Mouse (Mus musculus) megakaryocyte-erythroid progenitor cell, adult 5-6 weeks (primary cell): ENCODE results near the gene Ssxb1. TPM values are rescaled to one million over a fixed set of nuclear protein-coding genes. Genes with fewer than 3 reads are reported as not detected.
"Not testable (repeated sequence)": the region's sequence is repeated elsewhere in the genome, so short reads cannot be mapped to it uniquely, and the experiment has no call there.

Source experiments
- ATAC-seq: replicated peaks from 2 replicates; pipeline ENCODE4 v1.8.0; 2016; ENCODE audit warnings: mild to moderate bottlenecking, inconsistent platforms; ENCODE audit not compliant: severe bottlenecking, poor library complexity, low FRiP score, low TSS enrichment
- total RNA-seq, 2 experiments: library from RNA; stranded (forward) in 1 of 2; stranded (reverse) in 1 of 2; fragments of 200-1000, 215-1000 nt in 1 of 2; fragments of >200 nt in 1 of 2; fragmentation: Nextera tagmentation in 1 of 2; gene quantifications; 2 replicates each; pipeline ENCODE4 v1.2.3; 2014 to 2017

Ssxb1 gene
- not detected in 2 replicates for total RNA-seq (2014; fragmentation: Nextera tagmentation)
- not detected in 2 replicates for total RNA-seq (2017)

DNA sequence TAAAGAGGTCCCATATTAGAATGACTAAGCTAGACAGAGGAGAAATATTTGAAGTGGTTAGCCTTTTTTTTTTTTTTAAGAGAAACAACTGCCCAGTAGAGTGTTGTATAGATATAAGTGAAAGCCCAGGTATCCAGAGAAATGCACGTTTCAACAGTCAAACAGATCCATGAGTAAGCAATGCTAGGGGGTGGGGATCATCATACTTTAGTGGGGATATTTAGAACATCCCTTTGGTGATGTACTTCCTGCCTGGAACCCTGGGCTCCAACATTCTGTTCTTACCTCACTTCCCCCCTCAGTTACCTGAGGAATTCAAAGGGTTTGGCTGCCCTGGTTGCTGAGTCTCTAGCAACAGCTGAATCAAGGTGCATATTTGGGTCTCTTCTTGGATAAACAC lies at the start of gene Ssxb1:
Ssxb1 (plus strand) TSS at position 301 of the 400 bp plus-strand sequence.
- ATAC-seq, result not testable (repeated sequence)

DNA sequence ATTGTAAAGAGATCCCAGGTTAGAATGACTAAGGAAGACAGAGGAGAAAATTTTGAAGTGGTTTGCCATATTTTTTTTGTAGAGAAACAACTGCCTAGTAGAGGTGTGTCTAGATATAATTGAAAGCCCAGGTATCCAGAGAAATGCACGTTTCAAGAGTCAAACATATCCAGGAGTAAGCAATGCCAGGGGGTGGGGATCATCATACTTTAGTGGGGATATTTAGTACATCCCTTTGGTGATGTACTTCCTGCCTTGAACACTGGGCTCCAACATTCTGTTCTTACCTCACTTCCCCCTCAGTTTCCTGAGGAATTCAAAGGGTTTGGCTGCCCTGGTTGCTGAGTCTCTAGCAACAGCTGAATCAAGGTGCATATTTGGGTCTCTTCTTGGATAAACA lies 46.4 kb upstream of the Ssxb1 start, which contains the start of gene Ssxb9:
Ssxb9 (plus strand) TSS at position 301 of the 400 bp plus-strand sequence.
- not testable (repeated sequence) for ATAC-seq

DNA sequence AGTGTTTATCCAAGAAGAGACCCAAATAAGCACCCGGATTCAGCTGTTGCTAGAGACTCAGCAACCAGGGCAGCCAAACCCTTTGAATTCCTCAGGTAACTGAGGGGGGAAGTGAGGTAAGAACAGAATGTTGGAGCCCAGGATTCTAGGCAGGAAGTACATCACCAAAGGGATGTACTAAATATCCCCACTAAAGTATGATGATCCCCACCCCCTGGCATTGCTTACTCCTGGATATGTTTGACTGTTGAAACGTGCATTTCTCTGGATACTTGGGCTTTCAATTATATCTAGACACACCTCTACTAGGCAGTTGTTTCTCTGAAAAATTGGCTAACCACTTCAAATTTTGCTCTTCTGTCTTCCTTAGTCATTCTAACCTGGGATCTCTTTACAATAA lies 48.5 kb downstream of the Ssxb1 start, which contains the start of gene Ssxb2:
Ssxb2 (minus strand) TSS at position 101 of the 400 bp plus-strand sequence.
- not testable (repeated sequence) for ATAC-seq

Other genes with a start within 250 kb of the Ssxb1 start
- 8.4 and 13.1 TPM in 2 replicates for gene Tbc1d25, start 237.1 kb upstream of the Ssxb1 start, total RNA-seq (2014; fragmentation: Nextera tagmentation)
- 4.8 and 6.9 TPM in 2 replicates for gene Tbc1d25, start 237.1 kb upstream of the Ssxb1 start, total RNA-seq (2017)
- 31.3 and 44.2 TPM in 2 replicates for gene Ebp, start 219.8 kb upstream of the Ssxb1 start, total RNA-seq (2014; fragmentation: Nextera tagmentation)
- gene Ebp, start 219.8 kb upstream of the Ssxb1 start, total RNA-seq (2017), result 46.6 and 58.9 TPM in 2 replicates
- gene Porcn, start 206.8 kb upstream of the Ssxb1 start, total RNA-seq (2014; fragmentation: Nextera tagmentation), result 2.3 TPM in 1 of 2 replicates, not detected in the other
- gene Porcn, start 206.8 kb upstream of the Ssxb1 start, total RNA-seq (2017), result 1.5 TPM in 1 of 2 replicates, not detected in the other
- gene Ftsj1, start 160.9 kb upstream of the Ssxb1 start, total RNA-seq (2014; fragmentation: Nextera tagmentation), result 51.2 and 86.0 TPM in 2 replicates
- 31.5 and 49.2 TPM in 2 replicates for gene Ftsj1, start 160.9 kb upstream of the Ssxb1 start, total RNA-seq (2017)
- gene Slc38a5, start 142.2 kb upstream of the Ssxb1 start, total RNA-seq (2014; fragmentation: Nextera tagmentation), result 97.9 and 114 TPM in 2 replicates
- gene Slc38a5, start 142.2 kb upstream of the Ssxb1 start, total RNA-seq (2017), result 50.5 and 88.6 TPM in 2 replicates
- not detected in 2 replicates for gene Ssxb10, start 85.9 kb upstream of the Ssxb1 start, total RNA-seq (2014; fragmentation: Nextera tagmentation)
- gene Ssxb10, start 85.9 kb upstream of the Ssxb1 start, total RNA-seq (2017), result not detected in 2 replicates
- gene Ssxb9, start 46.3 kb upstream of the Ssxb1 start, total RNA-seq (2014; fragmentation: Nextera tagmentation), result not detected in 2 replicates
- gene Ssxb9, start 46.3 kb upstream of the Ssxb1 start, total RNA-seq (2017), result not detected in 2 replicates
- gene Ssxb2, start 48.4 kb downstream of the Ssxb1 start, total RNA-seq (2014; fragmentation: Nextera tagmentation), result not detected in 2 replicates
- not detected in 2 replicates for gene Ssxb2, start 48.4 kb downstream of the Ssxb1 start, total RNA-seq (2017)
- gene Gm14459, start 111.6 kb downstream of the Ssxb1 start, total RNA-seq (2014; fragmentation: Nextera tagmentation), result not detected in 2 replicates
- gene Gm14459, start 111.6 kb downstream of the Ssxb1 start, total RNA-seq (2017), result not detected in 2 replicates
- not detected in 2 replicates for gene Ssxb6, start 134.9 kb downstream of the Ssxb1 start, total RNA-seq (2014; fragmentation: Nextera tagmentation)
- not detected in 2 replicates for gene Ssxb6, start 134.9 kb downstream of the Ssxb1 start, total RNA-seq (2017)
- gene Ssxb3, start 178.5 kb downstream of the Ssxb1 start, total RNA-seq (2014; fragmentation: Nextera tagmentation), result not detected in 2 replicates
- not detected in 2 replicates for gene Ssxb3, start 178.5 kb downstream of the Ssxb1 start, total RNA-seq (2017)